Mouse (Mus musculus): ENCODE measurements around the gene Ints3. TPM values are rescaled to one million over a fixed set of nuclear protein-coding genes. Genes with fewer than 3 reads are reported as not detected.

Ints3 gene
- polyA plus RNA-seq (2015; fragmentation: Nextera tagmentation; extraction: Ambion mirVana): 33.6 and 36.5 TPM in 2 replicates

DNA sequence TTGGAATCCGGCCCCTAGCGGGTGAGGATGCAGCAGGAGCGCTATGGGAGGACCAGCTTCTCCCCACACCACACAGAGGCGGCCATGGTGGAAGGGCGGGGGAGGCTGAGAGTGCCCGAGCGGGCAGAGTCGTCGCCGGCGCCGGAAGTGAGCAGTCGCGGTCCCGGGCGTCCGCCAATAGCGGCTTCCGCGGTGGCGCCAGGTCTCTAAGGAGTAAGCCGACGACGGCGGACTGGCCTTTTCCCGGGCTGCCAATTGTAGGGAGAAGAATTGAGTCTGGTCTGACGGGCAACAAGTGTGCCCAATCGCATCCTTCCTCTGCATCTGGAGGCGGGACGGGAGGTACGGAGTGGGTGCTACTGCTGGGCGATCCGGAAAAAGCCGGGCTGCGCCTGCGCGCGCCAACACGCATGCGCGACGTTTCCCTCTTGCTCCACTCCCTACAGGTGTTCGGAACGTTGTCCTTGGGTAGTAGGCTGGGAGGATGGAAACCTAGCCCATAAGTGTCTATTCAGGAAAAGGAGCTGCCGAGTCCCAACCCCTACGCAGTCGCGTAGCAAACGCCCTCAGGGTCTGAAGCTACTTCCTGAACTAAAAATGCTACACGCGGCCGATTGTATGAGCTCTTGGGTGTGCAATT, at the start of gene Ints3:
Ints3 (minus strand) TSS at position 242 of the 640 bp plus-strand sequence.
- Histone ChIP-seq H3K9me3 (no peaks in the 10 kb centered on the region), H3K27ac (replicated peaks) (peak within 1 kb of the TSS; percentile 94), H3K9ac (replicated peaks) (peak within 1 kb of the TSS; percentile 90), H3K4me1 (peaks cover 24% of the 10 kb centered on the region), H3K27me3 (no peaks in the 10 kb centered on the region; the same call in 1 of the 2 replicates), H3K4me3 (peak within 1 kb of the TSS; percentile 71), H3K36me3 (no peaks in the 10 kb centered on the region), H3K4me2 (replicated peaks) (peak within 1 kb of the TSS; percentile 96)
- ATAC-seq (replicated peaks): peak; percentile 100
- under 1% methylated on average over 52 of the region's 52 CpGs for WGBS

DNA sequence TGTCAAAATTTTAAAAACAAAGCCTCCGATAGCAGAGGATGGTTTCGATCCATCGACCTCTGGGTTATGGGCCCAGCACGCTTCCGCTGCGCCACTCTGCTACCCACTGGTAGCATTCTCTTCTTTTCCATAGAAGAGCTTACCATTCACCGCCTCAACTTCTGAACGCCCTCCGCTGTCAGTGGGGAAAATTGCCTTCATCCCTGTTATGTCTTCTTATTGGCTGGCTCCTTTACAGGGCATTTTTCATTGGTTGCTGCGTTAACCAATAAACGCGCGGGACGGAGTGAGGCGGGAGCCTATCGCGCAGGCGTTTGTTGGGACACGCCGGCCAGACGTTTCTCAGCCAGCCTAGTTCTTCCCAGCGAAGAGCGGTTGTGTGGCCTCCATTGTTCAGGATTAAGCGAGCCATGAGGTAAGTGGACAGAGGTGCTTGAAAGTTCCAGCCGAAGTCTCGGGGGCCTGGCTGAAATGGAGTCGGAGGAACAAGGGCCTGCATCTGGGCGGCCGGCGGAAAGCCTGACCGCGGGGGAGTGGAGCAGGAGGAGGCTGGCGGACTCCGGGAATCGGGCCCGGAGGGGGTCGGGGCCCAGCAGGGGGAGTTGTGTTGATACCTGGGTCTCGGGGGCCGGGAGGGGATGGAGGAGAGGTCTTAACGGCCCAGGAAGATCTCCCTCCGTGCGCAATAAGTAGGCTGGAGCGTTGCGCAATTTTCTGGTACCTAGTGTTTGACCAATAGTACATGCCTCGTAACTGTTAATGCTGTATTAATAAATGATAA, 42.6 kb upstream of the Ints3 start, which contains the start of gene Ilf2:
Ilf2 (plus strand) TSS at position 296 of the 781 bp plus-strand sequence.
- Histone ChIP-seq H3K4me1 (peaks cover 15% of the 10 kb centered on the region), H3K9me3 (no peaks in the 10 kb centered on the region), H3K27ac (replicated peaks) (peak within 1 kb of the TSS; percentile 97), H3K4me3 (peak within 1 kb of the TSS; percentile 98), H3K27me3 (no peaks in the 10 kb centered on the region), H3K9ac (replicated peaks) (peak within 1 kb of the TSS; percentile 97), H3K4me2 (replicated peaks) (peak within 1 kb of the TSS; percentile 58), H3K36me3 (peaks cover 29% of the 10 kb centered on the region)
- ATAC-seq (replicated peaks): peak; percentile 99
- WGBS: under 1% methylated on average over 45 of the region's 45 CpGs

DNA sequence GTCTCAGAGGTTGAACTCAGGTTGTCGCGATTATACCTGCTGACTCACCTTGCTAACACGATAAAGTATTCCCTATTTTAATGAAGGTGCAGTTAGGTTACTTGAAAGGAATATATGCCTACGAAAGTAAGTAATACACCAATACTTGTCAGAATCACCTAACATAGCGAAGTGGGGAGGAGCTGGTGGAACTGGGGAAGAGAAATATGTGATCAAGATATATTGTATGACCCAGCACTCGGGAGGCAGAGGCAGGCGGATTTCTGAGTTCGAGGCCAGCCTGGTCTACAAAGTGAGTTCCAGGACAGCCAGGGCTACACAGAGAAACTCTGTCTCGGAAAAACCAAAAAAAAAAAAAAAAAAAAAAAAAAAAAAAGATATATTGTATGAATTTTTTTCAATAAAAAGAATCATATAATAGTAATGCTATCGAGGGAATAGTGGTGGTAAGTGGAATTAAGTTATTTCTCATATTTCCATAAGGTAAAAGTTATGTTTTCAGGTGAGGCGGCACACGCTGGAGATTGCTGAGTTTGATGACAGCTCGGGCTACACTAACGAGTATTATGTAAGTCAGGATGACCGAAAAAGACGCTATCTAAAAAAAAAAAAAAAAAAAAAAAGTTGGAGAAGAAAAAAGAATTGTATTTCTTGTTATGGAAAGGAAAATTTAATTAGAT, 41.9 kb upstream of the Ints3 start:
- no peaks in the 10 kb centered on the region for H3K9me3 ChIP-seq
- no peaks in the 10 kb centered on the region for H3K27me3 ChIP-seq
- H3K4me3 ChIP-seq: peak overlapping the region; percentile 98
- no peak overlapping the region for H3K9ac ChIP-seq (replicated peaks)
- H3K36me3 ChIP-seq: peaks cover 22% of the 10 kb centered on the region
- H3K4me2 ChIP-seq (replicated peaks): peak overlapping the region; percentile 30
- peaks cover 15% of the 10 kb centered on the region for H3K4me1 ChIP-seq
- WGBS: 42% methylated on average over 16 of the region's 16 CpGs
- H3K27ac ChIP-seq (replicated peaks): no peak overlapping the region
- peak; percentile 39 for ATAC-seq (replicated peaks)

DNA sequence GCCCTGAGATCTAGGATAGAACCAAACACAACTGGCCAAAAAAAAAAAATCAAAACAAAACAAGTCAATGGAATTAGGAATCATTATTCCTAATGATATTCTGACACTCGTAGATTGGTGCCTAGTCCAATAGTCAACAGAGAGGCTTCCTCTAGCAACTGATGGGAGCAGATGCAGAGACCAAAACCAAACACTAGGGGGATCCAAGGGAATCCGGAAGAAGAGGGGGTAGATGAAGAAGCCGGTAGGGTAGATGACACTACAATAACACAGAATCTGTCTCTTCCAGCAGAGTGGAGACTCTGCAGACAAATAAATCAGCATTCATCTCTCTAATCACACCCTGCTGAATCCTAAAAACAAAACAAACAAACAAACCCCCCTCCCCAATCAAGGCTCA, 38.8 kb upstream of the Ints3 start:
- no peak overlapping the region for H3K9ac ChIP-seq (replicated peaks)
- H3K4me3 ChIP-seq: no peak overlapping the region
- peaks cover 3% of the 10 kb centered on the region; the same call in 1 of the 2 replicates for H3K27me3 ChIP-seq
- H3K4me1 ChIP-seq: peaks cover 6% of the 10 kb centered on the region
- H3K4me2 ChIP-seq (replicated peaks): no peak overlapping the region
- no peak for ATAC-seq (replicated peaks)
- H3K27ac ChIP-seq (replicated peaks): no peak overlapping the region
- 0 out of 2 replicates have a peak, but pooled peaks cover under 1% of the 10 kb centered on the region for H3K36me3 ChIP-seq
- WGBS: 28% methylated on average over 3 of the region's 3 CpGs
- H3K9me3 ChIP-seq: no peaks in the 10 kb centered on the region

DNA sequence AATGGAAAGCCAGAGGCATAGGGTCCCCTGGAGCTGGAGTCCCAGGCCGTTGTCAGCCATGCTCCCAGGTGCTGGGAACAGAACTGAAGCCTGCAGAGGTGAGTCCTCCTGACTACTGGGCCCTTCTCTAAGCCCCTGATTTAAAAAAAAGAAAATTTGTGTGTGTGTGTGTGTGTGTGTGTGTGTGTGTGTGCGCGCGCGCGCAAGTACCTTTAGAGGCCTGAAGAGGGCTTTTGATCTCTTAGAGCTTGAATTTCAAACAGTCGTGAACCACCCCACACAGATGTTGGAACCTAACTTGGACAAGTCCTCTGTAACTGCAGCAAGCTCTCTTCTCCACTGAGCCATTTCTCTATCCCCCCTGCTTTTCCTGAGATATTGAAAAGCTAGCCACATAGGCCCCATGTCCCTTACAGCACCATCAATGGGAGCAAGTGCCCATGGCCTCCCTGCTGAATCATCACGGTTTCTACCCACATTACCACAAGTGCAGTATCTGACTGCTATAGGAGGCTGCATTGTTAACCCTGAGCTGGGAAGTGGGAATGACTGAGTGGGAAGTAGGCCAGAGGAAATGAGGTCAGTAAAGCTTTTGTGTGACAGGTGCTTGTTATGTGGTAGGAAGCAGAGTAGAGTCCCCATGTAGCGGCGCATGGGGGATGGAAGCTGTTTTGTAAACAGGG, 34.3 kb upstream of the Ints3 start:
- Histone ChIP-seq H3K9ac (replicated peaks) (no peak overlapping the region), H3K4me3 (no peak overlapping the region), H3K27ac (replicated peaks) (no peak overlapping the region), H3K4me1 (peaks cover 17% of the 10 kb centered on the region), H3K27me3 (peaks cover 37% of the 10 kb centered on the region), H3K9me3 (no peaks in the 10 kb centered on the region), H3K36me3 (no peaks in the 10 kb centered on the region), H3K4me2 (replicated peaks) (no peak overlapping the region)
- WGBS: 92% methylated on average over 10 of the region's 10 CpGs
- ATAC-seq (replicated peaks): no peak

DNA sequence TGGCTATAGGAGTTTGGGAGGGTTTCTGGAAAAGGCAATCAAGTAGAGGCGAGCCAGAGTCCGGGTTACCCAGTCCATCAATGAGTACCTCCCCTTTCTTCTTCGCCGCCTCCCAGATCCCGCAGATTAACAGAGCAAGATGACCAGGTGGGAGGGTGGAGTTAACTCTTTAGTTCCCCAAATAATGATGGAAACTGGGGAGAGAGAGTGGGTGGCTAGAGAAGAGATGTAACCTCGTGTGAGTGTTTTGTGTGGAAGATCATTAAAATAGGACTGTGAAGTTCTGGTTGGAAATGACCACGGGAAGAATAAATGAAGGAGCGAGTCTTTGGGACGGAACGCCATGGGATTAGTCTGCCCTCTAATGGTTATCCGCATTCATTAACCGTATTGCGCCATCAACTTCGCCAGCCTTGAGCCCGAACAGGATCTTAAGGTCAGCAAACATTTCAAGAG, 32.9 kb upstream of the Ints3 start:
- H3K36me3 ChIP-seq: no peaks in the 10 kb centered on the region
- peak overlapping the region; percentile 98 for H3K4me2 ChIP-seq (replicated peaks)
- ATAC-seq (replicated peaks): peak; percentile 39
- WGBS: 0% methylated on average over 15 of the region's 15 CpGs
- H3K4me3 ChIP-seq: peak overlapping the region; percentile 56
- no peaks in the 10 kb centered on the region for H3K9me3 ChIP-seq
- no peak overlapping the region for H3K27ac ChIP-seq (replicated peaks)
- H3K4me1 ChIP-seq: peaks cover 17% of the 10 kb centered on the region
- H3K9ac ChIP-seq (replicated peaks): peak overlapping the region; percentile 50
- peaks cover 46% of the 10 kb centered on the region for H3K27me3 ChIP-seq

DNA sequence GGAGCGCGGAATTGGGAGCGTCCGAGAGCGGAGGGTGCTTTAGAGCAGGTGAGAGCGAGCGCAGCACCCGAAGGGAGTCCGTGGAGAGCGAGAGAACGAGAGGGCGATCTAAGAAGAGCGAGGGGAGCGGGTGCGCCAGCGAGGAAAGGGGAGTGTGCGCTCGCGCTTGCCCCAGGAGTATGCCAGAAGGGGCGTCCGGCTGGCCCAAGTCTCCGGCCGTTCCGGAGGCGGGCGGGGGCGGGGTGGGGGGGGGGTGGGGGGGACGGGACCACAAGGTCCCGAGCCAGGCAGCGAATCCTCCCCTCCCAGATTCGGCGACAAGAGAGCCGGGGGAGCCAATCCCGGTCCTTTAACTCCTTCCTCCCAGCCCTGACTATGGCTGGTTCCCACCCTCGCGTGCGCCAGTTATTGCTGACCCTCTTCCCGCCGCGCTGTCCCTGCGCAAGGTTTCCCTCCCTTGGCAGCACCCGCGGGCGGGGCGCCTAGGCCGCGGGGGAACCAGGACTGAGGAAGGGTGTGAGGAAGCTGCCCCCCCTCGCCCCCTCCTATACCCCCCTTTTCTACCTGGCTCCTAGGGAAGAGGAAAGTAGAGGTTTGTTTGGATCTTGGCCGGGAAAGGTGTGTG, 32.4 kb upstream of the Ints3 start, which contains the start of gene Npr1:
Npr1 (minus strand) TSS at position 181 of the 625 bp plus-strand sequence.
- H3K4me2 ChIP-seq (replicated peaks): peak within 1 kb of the TSS; percentile 98
- H3K27ac ChIP-seq (replicated peaks): no peak within 1 kb of the TSS
- peak within 1 kb of the TSS; percentile 50 for H3K9ac ChIP-seq (replicated peaks)
- H3K4me3 ChIP-seq: peak within 1 kb of the TSS; percentile 56
- peaks cover 17% of the 10 kb centered on the region for H3K4me1 ChIP-seq
- peak; percentile 49 for ATAC-seq (replicated peaks)
- H3K9me3 ChIP-seq: no peaks in the 10 kb centered on the region
- H3K36me3 ChIP-seq: no peaks in the 10 kb centered on the region
- peaks cover 46% of the 10 kb centered on the region for H3K27me3 ChIP-seq
- 2% methylated on average over 34 of the region's 49 CpGs for WGBS

DNA sequence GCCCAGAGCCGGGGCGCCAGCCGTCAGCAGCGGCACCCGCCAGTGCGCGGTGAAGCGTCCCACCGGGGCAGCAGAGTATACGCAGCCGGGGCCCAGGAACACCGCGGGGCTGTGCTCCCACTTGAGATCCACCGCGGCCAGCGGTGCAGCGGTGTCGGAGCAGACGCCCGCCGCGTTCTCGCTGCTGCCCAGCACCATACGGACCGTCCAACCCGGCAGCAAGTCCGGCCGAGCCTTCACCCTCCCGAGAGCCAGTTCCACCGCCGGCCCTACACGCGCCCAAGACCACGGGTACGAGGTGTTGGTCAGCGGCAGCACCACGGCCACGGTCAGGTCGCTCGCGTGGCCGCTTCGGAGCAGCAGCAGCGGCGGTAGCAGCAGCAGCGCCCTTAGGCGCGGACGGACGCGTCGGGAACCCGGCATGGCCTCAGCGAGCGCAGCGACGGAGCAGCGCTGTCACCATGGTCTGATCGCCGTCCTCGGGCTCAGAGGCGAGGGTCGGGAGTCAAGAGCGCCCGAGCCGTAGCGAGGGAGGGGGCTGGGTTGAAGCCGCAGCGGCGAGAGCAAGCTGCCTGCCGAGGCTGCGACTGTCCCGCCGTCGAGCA, 31.8 kb upstream of the Ints3 start:
- peak overlapping the region; percentile 98 for H3K4me2 ChIP-seq (replicated peaks)
- peak; percentile 34 for ATAC-seq (replicated peaks)
- peaks cover 17% of the 10 kb centered on the region for H3K4me1 ChIP-seq
- H3K9me3 ChIP-seq: no peaks in the 10 kb centered on the region
- H3K4me3 ChIP-seq: peak overlapping the region; percentile 56
- H3K27me3 ChIP-seq: peaks cover 46% of the 10 kb centered on the region
- WGBS: under 1% methylated on average over 75 of the region's 75 CpGs
- peak overlapping the region; percentile 50; the same call in 1 of the 2 replicates for H3K9ac ChIP-seq (replicated peaks)
- no peaks in the 10 kb centered on the region for H3K36me3 ChIP-seq
- no peak overlapping the region for H3K27ac ChIP-seq (replicated peaks)

DNA sequence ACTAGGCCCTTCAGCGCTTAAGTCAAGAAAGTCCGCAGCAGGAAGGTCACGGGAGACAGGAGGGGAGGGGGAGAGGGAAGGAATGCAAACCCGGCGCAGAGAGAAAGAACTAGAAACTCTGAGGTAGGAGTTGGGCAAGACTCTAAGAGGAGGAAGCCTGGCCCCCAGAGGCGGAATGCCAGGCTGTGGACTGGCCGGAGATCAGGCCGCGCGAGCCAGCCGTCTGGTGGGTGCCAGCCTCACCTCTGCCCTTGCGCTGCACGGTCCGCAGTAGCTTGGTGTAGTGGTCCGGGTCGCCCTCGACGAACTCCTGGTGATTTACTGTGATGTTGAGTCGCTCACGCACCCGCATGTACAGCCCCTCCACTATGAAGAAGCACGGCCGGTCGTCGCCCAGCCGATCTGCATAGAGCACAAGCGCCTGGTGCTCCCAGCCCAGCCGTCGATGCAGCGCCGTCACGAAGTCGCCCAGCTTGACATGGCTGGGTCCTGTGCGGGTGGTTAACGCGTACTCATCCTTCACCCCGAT, 31.2 kb upstream of the Ints3 start:
- WGBS: 14% methylated on average over 37 of the region's 37 CpGs
- Histone ChIP-seq H3K4me3 (peak overlapping the region; percentile 56), H3K36me3 (no peaks in the 10 kb centered on the region), H3K9ac (replicated peaks) (no peak overlapping the region), H3K27me3 (peaks cover 46% of the 10 kb centered on the region), H3K4me2 (replicated peaks) (peak overlapping the region; percentile 98), H3K27ac (replicated peaks) (no peak overlapping the region), H3K9me3 (no peaks in the 10 kb centered on the region), H3K4me1 (peaks cover 17% of the 10 kb centered on the region)
- ATAC-seq (replicated peaks): no peak; the same call in 1 of the 2 replicates

DNA sequence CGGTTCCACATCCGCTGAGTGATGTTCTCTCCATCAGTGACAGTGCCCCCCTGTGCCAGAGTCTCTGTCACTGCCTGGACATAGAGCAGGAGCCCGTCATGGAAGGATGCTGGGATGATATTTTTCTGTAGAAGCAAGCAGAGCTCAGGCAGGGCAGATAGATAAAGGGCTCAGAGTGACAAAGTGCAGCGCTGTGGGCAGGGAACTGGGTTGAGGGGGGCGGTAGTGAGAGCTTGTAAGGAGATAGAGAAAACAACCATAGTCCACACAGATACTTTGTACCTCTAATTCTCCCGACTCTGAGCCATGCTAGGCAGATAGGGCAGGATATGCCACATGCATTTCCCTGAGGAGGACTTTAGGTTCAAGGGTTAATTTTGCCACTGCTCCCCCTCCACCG, 29.2 kb upstream of the Ints3 start:
- H3K27ac ChIP-seq (replicated peaks): no peak overlapping the region
- no peak for ATAC-seq (replicated peaks)
- H3K4me3 ChIP-seq: no peak overlapping the region
- no peak overlapping the region for H3K9ac ChIP-seq (replicated peaks)
- H3K9me3 ChIP-seq: no peaks in the 10 kb centered on the region
- peaks cover 17% of the 10 kb centered on the region for H3K4me1 ChIP-seq
- H3K36me3 ChIP-seq: no peaks in the 10 kb centered on the region
- H3K4me2 ChIP-seq (replicated peaks): no peak overlapping the region
- WGBS: 26% methylated on average over 7 of the region's 7 CpGs
- peaks cover 43% of the 10 kb centered on the region for H3K27me3 ChIP-seq
